Mouse (Mus musculus) neural tube, embryonic 15.5 days (tissue): Measurements from ENCODE around the gene Gm20388. TPM values are rescaled to one million over a fixed set of nuclear protein-coding genes. Genes with fewer than 3 reads are reported as not detected.

Source experiments
- ATAC-seq: fragments of 200-750 bp; cut with Nextera tagmentation; 2 replicates; pipeline ENCODE4 v1.8.0; 2017; ENCODE audit warnings: mild to moderate bottlenecking, moderate TSS enrichment, moderate library complexity; ENCODE audit not compliant: low FRiP score
- H3K27ac ChIP-seq: fragments of 300-500 bp; sonication (generic); replicated peaks from 2 replicates; pipeline ENCODE4 v1.5.1; 2015; ENCODE audit warnings: mild to moderate bottlenecking, inconsistent platforms
- H3K27me3 ChIP-seq: fragments of 300-500 bp; sonication (generic); replicated peaks from 2 replicates; pipeline ENCODE4 v1.6.1; 2015; ENCODE audit warnings: inconsistent platforms
- H3K36me3 ChIP-seq: fragments of 300-500 bp; sonication (generic); 2 replicates; pipeline ENCODE4 v1.6.1; 2015; ENCODE audit warnings: inconsistent platforms
- H3K4me1 ChIP-seq: fragments of 300-500 bp; sonication (generic); 2 replicates; pipeline ENCODE4 v1.6.1; 2015; ENCODE audit warnings: inconsistent platforms
- H3K4me2 ChIP-seq: fragments of 300-500 bp; sonication (generic); 2 replicates; pipeline ENCODE4 v1.6.1; 2015; ENCODE audit warnings: inconsistent platforms, mild to moderate bottlenecking, moderate library complexity
- H3K4me3 ChIP-seq: fragments of 300-500 bp; sonication (generic); replicated peaks from 2 replicates; pipeline ENCODE4 v1.5.1; 2015; ENCODE audit warnings: mild to moderate bottlenecking, inconsistent platforms
- H3K9ac ChIP-seq: fragments of 300-500 bp; sonication (generic); replicated peaks from 2 replicates; pipeline ENCODE4 v1.6.1; 2015; ENCODE audit warnings: mild to moderate bottlenecking, inconsistent platforms
- H3K9me3 ChIP-seq: fragments of 300-500 bp; sonication (generic); replicated peaks from 2 replicates; pipeline ENCODE4 v1.6.1; 2016; ENCODE audit warnings: inconsistent platforms
- WGBS: fragments of 180-500 bp; shearing (Covaris S2); methylation state at CpG from one replicate; pipeline ENCODE4 v1.1.7; 2015; ENCODE audit warnings: mixed read lengths; 5-methylcytosine and 5-hydroxymethylcytosine counted together
- polyA plus RNA-seq: library from polyadenylated mRNA; unstranded; fragments of >200 nt; fragmentation: Nextera tagmentation; extraction: Ambion mirVana; gene quantifications from 2 replicates; pipeline ENCODE4 v1.2.1, GENCODE M21; 2015

Gene Gm20388
- polyA plus RNA-seq, 1 experiment from 2014 or later: not detected

DNA sequence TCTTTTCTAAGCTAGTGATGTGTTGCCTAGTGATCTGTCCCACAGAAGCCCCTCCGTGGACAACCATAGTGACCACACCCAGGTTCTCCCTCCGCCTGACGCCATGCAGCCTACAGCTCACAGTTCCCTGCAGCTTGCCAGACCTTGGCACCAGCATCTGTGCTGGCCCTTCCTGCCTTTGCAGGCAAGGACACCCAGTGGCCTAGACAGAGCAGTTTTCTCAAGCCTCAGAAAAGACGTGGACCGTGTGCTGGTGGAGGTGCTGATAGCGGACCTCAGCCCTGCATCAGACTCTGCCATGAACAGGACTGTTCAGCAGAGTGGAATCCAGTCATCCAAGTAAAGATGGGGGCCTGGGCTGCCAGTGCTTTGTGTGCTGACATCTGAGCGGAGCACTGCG lies 2899.7 kb downstream of the Gm20388 start:
- peaks cover 71% of the 10 kb centered on the region for H3K4me1 ChIP-seq
- peak overlapping the region; percentile 39 for H3K27ac ChIP-seq
- no peaks in the 10 kb centered on the region for H3K27me3 ChIP-seq
- H3K36me3 ChIP-seq: no peaks in the 10 kb centered on the region
- no peak for ATAC-seq
- H3K9me3 ChIP-seq: no peaks in the 10 kb centered on the region
- no peak overlapping the region for H3K4me3 ChIP-seq
- no peak overlapping the region for H3K4me2 ChIP-seq
- H3K9ac ChIP-seq: no peak overlapping the region
- WGBS: 65% methylated on average over 8 of the region's 8 CpGs

DNA sequence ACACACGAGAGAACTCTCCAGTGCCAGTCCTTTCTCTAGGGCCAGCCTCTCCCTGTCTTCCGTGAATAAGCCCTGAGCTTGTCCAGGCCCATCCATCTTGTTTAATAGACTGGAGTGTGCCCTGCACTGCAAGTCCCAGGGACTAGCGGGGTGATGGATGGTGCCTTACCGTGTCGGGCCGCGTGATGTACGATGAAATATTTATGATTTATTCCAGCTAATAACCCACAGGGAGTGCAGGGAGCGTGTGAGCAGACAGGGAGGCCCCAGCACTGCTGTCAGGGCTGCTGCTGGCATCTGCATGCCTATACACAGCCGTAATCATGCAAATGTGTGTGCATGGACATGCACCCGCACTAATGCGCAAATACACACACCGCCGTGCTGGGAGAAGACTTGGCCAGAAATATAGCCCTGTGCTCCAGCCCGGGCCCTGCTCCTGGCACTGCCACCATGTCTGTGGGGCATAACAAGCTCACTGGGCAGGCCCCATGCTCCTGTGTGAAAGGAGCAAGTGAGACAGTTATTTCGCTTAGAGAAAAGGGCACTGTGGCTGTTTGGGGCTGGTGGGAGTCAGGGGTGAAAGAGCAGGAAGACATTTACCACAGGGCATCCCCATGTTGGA lies 2901.3 kb downstream of the Gm20388 start:
- Histone ChIP-seq H3K27ac (peak overlapping the region; percentile 74), H3K4me2 (no peak overlapping the region), H3K9me3 (no peaks in the 10 kb centered on the region), H3K9ac (peak overlapping the region; percentile 11; the same call in 1 of the 2 replicates), H3K27me3 (no peaks in the 10 kb centered on the region), H3K4me1 (peaks cover 55% of the 10 kb centered on the region), H3K4me3 (no peak overlapping the region), H3K36me3 (no peaks in the 10 kb centered on the region)
- ATAC-seq: peak; percentile 69
- WGBS: 33% methylated on average over 16 of the region's 16 CpGs

- no peak overlapping the region for H3K4me3 ChIP-seq
- H3K4me1 ChIP-seq: peaks cover 51% of the 10 kb centered on the region
- no peaks in the 10 kb centered on the region for H3K36me3 ChIP-seq
- peak overlapping the region; percentile 74 for H3K27ac ChIP-seq
- no peak overlapping the region for H3K4me2 ChIP-seq
- H3K9ac ChIP-seq: no peak overlapping the region
- WGBS: 79% methylated on average over 14 of the region's 14 CpGs
- H3K27me3 ChIP-seq: no peaks in the 10 kb centered on the region
- no peaks in the 10 kb centered on the region for H3K9me3 ChIP-seq
- ATAC-seq: peak; percentile 10; the same call in 1 of the 2 replicates
Observed at GRCm38 (mm10) chr8:122812610-122813250, 2902.1 kb downstream of the Gm20388 start.

DNA sequence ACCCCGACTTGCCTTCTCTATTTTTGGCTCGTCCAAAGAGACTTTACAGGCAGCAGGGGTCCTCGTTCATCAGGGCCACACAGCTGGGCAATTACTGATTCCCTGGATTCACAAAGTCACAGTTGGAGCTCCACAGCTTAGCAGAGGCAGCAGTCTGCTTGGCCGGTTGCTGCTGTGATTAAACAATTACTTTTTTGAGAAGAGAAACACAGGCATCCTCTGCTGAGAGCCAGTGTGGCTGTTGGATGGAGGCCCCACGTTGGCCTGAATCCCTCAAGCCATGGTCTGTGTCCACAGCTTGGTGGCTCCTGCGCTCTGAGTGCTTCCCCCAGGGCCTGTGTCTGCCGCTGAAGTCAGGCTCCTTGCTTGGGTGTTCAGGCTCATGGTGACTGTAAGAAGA lies 2904.0 kb downstream of the Gm20388 start:
- Histone ChIP-seq H3K4me3 (no peak overlapping the region), H3K4me2 (no peak overlapping the region), H3K27ac (0 out of 2 replicates have a peak overlapping the region, but pooled peaks have one; percentile 3), H3K36me3 (no peaks in the 10 kb centered on the region), H3K9ac (no peak overlapping the region), H3K27me3 (no peaks in the 10 kb centered on the region), H3K9me3 (no peaks in the 10 kb centered on the region), H3K4me1 (peaks cover 46% of the 10 kb centered on the region)
- ATAC-seq: no peak
- WGBS: 18% methylated on average over 7 of the region's 7 CpGs

- H3K27me3 ChIP-seq: no peaks in the 10 kb centered on the region
- H3K9me3 ChIP-seq: no peaks in the 10 kb centered on the region
- ATAC-seq: no peak
- H3K27ac ChIP-seq: no peak overlapping the region
- no peak overlapping the region for H3K4me2 ChIP-seq
- no peak overlapping the region for H3K4me3 ChIP-seq
- H3K4me1 ChIP-seq: peaks cover 25% of the 10 kb centered on the region
- no peaks in the 10 kb centered on the region for H3K36me3 ChIP-seq
- H3K9ac ChIP-seq: no peak overlapping the region
- WGBS: 95% methylated on average over 6 of the region's 6 CpGs
Observed at GRCm38 (mm10) chr8:122816965-122817364, 2906.3 kb downstream of the Gm20388 start.

DNA sequence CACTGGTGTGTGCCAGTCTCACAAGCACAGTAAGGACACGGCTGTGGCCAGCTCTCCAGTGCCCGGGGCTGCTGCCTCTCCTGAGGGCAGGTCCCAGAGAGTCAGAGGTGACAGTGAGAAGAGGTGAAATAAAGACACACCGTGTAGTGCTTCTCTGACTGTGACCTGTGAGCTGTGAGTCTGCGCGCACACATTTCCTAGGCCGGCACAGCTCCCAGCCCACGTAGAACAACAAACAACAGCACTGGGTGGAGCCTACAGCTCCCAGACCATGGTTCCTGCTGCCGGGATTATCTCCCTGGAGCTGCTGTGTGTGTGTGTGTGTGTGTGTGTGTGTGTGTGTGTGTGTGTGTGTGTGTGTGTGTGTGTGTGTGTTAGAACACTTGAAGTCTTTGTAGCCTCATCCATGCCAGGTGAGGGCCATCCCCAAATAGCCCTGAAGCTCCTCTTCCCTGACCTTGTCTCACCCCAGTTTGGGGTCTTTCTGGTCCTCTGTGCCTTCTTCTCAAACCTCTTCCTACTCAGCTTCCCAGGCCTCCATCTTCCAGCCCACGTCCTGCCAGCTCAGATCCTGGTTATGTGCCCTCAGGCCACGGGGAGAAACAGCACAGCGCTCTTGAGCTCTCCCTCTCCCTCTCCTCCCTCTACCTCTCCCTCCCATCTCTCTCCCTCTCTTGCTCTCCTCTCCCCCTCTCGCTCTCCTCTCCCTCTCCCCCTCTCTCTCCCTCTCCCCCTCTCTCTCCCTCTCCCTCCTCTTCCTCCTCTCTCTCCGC lies 2907.3 kb downstream of the Gm20388 start:
- no peak for ATAC-seq
- H3K27ac ChIP-seq: no peak overlapping the region

DNA sequence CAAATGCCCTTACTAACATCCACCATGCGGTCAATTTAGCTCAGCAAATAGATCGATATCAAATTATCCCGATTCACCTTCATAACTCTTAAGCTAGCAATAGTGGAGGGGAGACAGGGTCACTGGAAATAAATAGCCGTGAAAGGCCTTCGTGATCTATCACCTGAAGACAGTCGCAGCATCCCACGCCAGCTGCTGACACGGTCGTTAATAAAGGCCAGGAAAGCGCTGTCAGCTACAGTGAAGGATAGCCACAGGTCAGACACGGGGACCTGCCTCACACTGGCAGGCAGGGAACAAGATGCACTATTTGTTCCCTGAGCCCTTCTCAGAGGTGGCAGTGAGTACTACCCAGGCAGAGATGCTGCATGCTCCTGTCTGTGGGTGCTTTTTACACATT lies 2909.1 kb downstream of the Gm20388 start:
- WGBS: 54% methylated on average over 11 of the region's 11 CpGs
- Histone ChIP-seq H3K4me3 (no peak overlapping the region), H3K27ac (no peak overlapping the region), H3K36me3 (no peaks in the 10 kb centered on the region), H3K9ac (no peak overlapping the region), H3K4me1 (peaks cover 7% of the 10 kb centered on the region), H3K9me3 (no peaks in the 10 kb centered on the region), H3K27me3 (no peaks in the 10 kb centered on the region), H3K4me2 (no peak overlapping the region)
- ATAC-seq: no peak

More for the DNA sequence above, 2907.3 kb downstream of the Gm20388 start:
- peaks cover 16% of the 10 kb centered on the region for H3K4me1 ChIP-seq
- WGBS: 51% methylated on average over 13 of the region's 13 CpGs
- no peak overlapping the region for H3K4me2 ChIP-seq
- H3K27me3 ChIP-seq: no peaks in the 10 kb centered on the region
- H3K36me3 ChIP-seq: no peaks in the 10 kb centered on the region
- no peaks in the 10 kb centered on the region for H3K9me3 ChIP-seq
- H3K9ac ChIP-seq: no peak overlapping the region
- H3K4me3 ChIP-seq: no peak overlapping the region

- H3K27ac ChIP-seq: no peak overlapping the region
Observed at GRCm38 (mm10) chr8:122824571-122824970, 2913.9 kb downstream of the Gm20388 start.

DNA sequence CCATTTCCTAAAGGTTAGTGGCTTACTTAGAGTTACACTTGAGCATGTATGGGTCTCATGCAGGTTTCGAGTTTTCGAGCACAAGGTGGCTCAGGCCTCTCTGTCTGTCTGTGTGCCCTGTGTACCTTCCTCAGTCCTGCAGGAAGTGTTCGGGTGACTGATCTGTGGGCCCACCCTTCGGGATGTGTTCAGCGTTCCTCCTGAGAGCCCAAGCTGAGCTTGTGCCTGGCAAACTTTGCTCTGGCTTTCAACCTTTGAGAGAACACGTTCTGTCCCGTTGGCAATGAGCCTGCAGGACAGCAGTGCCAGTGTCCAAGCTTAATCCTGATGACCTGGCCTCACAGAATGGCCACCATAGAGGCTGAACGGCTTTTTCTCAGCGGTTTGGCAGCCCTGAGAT lies 2914.3 kb downstream of the Gm20388 start:
- no peak overlapping the region for H3K4me3 ChIP-seq
- H3K4me2 ChIP-seq: no peak overlapping the region
- H3K27me3 ChIP-seq: no peaks in the 10 kb centered on the region
- H3K4me1 ChIP-seq: peaks cover 9% of the 10 kb centered on the region; the same call in 1 of the 2 replicates
- no peaks in the 10 kb centered on the region for H3K9me3 ChIP-seq
- no peak overlapping the region for H3K27ac ChIP-seq
- WGBS: 78% methylated on average over 9 of the region's 9 CpGs
- ATAC-seq: no peak
- no peak overlapping the region for H3K9ac ChIP-seq
- H3K36me3 ChIP-seq: no peaks in the 10 kb centered on the region

More at GRCm38 (mm10) chr8:122824571-122824970, 2913.9 kb downstream of the Gm20388 start:
- Histone ChIP-seq H3K4me2 (no peak overlapping the region), H3K9ac (no peak overlapping the region), H3K9me3 (no peaks in the 10 kb centered on the region), H3K4me3 (no peak overlapping the region), H3K4me1 (peaks cover 9% of the 10 kb centered on the region; the same call in 1 of the 2 replicates), H3K27me3 (no peaks in the 10 kb centered on the region), H3K36me3 (no peaks in the 10 kb centered on the region)
- no peak for ATAC-seq
- 40% methylated on average over 5 of the region's 5 CpGs for WGBS

- H3K9me3 ChIP-seq: no peaks in the 10 kb centered on the region
- WGBS: 82% methylated on average over 8 of the region's 8 CpGs
- H3K9ac ChIP-seq: no peak overlapping the region
- H3K4me1 ChIP-seq: peaks cover 12% of the 10 kb centered on the region; the same call in 1 of the 2 replicates
- ATAC-seq: no peak
- no peaks in the 10 kb centered on the region for H3K27me3 ChIP-seq
- H3K4me3 ChIP-seq: no peak overlapping the region
- no peak overlapping the region for H3K4me2 ChIP-seq
- no peak overlapping the region for H3K27ac ChIP-seq
- H3K36me3 ChIP-seq: no peaks in the 10 kb centered on the region
Observed at GRCm38 (mm10) chr8:122825408-122825807, 2914.8 kb downstream of the Gm20388 start.

- WGBS: 71% methylated on average over 3 of the region's 3 CpGs
- Histone ChIP-seq H3K9ac (no peak overlapping the region), H3K27me3 (no peaks in the 10 kb centered on the region), H3K27ac (no peak overlapping the region), H3K36me3 (no peaks in the 10 kb centered on the region), H3K4me1 (peaks cover 12% of the 10 kb centered on the region; the same call in 1 of the 2 replicates), H3K4me2 (no peak overlapping the region), H3K4me3 (no peak overlapping the region), H3K9me3 (no peaks in the 10 kb centered on the region)
- no peak for ATAC-seq
Observed at GRCm38 (mm10) chr8:122829396-122829795, 2918.8 kb downstream of the Gm20388 start.
